Mouse (Mus musculus) embryo, embryonic 10 days (tissue): ENCODE results near the gene Rasl11b.
A peak's percentile ranks its signal among the peaks of the same experiment; 100 is the strongest.

Experiments
- DNase-seq: peaks from one replicate; pipeline ENCODE4 v3.0.0-alpha.2; 2015; ENCODE audit warnings: low spot score

Gene Rasl11b

GRCm38 (mm10) chr5:74188886-74189285, 6.2 kb upstream of the Rasl11b start:
- DNase-seq = no peak

DNA sequence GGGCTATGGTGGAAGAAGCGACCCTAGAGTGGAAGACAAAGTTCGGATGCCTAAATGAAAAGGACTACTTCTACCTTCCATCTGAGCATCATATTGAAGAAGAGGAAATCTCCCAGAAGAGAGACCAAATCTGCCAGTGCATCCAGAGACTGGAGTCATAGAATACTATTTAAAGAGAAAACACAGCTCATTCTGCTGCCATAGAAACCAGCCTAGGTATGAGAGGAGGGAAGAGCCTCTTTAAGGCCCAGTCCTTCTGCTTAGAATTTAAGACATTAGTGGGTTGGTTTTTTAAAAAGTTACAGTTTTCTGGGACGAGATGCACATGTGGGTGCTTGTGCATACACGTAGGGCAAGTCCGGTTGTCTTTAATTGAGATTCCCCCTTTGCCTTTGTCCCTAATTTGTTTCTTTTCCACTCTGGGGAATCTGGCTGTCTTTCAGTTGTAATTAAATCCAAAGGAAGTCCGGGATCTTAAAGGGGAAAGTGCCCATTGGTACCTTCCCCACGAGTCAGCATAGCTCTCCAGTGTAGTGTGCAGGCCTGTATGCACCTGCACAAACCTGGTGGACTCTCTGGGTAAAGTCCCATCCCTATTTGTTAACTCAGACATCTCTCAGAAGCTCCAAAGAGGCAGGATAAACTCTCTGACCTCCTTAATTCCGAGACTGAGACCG, 5.5 kb upstream of the Rasl11b start:
- no peak for DNase-seq

GRCm38 (mm10) chr5:74190161-74190491, 5.0 kb upstream of the Rasl11b start:
- no peak for DNase-seq

- DNase-seq = no peak
These were observed 4.2 kb upstream of the Rasl11b start for GRCm38 (mm10) chr5:74190911-74191310.

DNA sequence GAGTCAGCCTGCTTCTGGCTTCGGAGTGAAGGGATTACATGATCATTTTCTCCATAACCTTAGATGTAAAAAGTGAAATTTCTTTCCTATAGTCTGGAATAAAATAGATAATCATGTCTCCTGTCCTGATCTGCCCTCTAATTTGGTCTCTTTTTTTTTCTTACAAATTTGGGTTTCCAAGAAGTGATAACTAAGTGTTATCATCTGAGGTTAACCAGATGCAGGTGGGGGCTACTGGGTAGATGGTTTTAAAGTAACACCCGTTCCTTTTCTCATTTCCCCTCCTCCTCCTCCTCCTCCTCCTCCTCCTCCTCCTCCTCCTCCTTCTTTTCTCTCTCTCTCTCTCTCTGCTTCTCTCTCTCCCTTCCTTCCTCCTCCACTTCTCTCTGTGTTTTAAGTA, 2.1 kb upstream of the Rasl11b start:
- no peak for DNase-seq

GRCm38 (mm10) chr5:74193626-74194025, 1.5 kb upstream of the Rasl11b start:
- peak; percentile 32 for DNase-seq

DNA sequence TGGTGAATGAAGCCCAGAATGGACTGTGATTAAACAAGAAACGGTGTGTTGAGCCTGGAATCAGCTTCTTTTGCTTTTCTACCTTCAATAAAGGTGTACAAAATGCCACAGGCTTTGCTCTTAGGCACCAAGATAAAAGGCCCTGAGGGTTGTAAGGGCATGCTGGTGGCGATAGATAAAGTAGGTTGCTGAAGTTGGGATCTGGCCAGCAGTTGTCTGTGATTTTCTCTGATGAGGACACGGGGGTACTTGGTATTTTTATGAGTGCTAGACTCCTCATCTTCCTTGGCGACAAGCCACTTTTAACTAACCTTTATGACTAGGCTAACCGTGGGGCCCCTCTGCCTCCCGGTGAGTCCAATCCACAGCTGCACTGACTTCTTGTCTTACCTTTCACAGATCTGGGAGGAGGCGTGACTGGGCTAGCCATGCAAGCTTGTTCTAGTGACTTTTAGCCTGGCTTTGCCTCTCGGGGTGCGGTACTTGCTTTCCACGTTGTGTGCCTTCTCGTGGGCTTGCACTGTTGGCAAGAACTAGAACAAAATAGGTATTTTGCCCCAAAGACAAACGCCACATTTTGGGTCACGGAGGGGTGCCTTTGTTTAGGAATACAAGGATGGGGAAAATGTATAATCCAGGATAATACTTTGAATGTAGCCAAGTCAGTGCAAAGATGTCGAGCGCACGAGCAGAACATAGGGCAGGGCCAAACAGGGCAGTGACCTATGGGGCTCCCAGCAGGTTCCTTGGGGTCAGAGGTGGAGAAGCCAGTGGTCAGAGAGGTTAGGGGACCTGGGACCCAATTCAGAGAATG, 852 bp upstream of the Rasl11b start:
- peak; percentile 39 for DNase-seq

DNA sequence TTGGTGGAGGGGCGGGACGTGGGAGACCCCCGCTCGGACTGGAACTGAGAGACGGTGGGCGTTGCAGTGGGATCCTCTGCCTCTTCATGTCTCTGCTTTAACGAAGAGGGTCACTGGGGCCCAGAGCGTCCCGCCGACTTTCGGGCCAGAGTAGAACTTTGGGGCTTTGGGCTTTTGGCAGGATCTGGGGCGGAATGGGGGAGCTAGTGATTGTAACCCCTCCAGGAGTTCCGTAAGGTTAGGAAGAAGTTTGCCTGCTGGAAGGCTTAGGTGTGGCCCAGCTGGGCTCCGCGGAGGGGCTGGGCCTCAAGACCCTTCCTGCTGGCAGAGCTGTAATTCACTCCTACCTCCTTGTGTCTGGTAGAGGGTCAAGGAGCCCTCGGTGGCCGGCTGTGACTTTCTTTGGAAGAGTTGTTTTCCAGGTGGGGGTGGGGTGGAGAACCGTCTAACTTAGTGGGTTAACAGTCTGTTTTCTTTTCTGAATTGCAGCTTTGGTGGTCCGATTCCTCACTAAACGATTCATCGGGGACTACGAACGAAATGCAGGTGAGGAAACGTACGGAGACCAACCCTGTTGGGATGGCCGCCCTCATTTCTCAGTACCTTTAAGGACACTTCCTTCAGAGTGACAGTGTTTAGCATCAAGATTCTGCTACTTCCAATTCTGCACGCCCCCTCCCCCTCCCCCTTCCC, 674 bp downstream of the Rasl11b start:
- DNase-seq = peak; percentile 57

DNA sequence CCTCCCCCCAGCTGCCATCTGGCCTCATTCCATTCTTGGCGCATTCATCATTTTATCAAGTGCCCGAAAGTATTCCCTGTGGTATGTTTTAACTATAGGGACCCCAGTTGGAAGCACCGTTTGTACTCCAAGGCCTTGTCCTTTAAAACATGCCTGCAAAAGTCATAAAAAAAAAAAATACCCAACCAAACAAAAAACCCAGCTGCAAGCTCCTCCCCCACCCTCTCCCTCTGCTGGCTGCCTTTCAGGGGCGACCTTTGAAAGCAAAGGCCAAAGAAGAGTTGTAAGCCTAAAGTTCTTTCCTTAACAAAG, 1.2 kb downstream of the Rasl11b start:
- no peak for DNase-seq

- DNase-seq = no peak
These were observed 2.6 kb downstream of the Rasl11b start for GRCm38 (mm10) chr5:74197541-74198330.

DNA sequence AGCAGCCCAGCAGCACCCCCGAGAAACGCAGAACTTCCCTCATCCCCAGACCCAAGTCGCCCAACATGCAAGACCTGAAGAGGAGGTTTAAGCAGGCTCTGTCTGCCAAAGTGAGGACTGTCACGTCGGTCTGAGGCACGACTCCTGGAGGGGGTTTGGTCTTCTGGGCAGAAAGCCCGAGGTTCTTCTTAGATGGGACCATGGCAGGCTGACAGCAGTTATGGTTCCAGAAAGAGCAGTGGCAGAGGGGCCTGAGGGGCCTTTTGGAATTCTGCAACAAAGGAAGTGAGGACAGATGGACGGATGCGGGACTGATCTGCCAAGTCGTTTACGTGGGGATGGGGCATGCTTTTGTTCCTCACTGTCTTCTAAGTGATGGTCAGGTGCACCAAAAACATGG, 3.4 kb downstream of the Rasl11b start:
- no peak for DNase-seq

- no peak for DNase-seq
These were observed 4.7 kb downstream of the Rasl11b start for GRCm38 (mm10) chr5:74199793-74200192.

DNA sequence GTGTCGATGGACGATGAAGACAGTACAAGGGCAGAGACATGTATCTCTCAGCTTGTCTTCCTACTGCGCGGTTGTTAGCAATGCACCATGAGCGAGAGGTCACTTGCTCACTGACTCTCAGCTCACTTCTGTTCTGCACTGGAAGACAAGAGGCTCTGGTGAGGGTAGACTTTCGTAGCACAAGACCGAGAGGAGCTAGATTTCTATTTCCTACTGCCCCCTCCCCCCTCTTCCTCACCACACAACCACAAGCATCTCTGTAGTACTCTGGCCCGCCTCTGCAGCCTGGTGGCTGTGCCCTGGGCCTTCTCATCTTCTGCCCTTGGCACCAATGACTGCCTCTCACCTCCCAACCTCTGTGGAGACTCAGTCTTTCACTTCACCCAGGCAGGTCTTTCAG, 5.4 kb downstream of the Rasl11b start:
- DNase-seq = no peak

DNA sequence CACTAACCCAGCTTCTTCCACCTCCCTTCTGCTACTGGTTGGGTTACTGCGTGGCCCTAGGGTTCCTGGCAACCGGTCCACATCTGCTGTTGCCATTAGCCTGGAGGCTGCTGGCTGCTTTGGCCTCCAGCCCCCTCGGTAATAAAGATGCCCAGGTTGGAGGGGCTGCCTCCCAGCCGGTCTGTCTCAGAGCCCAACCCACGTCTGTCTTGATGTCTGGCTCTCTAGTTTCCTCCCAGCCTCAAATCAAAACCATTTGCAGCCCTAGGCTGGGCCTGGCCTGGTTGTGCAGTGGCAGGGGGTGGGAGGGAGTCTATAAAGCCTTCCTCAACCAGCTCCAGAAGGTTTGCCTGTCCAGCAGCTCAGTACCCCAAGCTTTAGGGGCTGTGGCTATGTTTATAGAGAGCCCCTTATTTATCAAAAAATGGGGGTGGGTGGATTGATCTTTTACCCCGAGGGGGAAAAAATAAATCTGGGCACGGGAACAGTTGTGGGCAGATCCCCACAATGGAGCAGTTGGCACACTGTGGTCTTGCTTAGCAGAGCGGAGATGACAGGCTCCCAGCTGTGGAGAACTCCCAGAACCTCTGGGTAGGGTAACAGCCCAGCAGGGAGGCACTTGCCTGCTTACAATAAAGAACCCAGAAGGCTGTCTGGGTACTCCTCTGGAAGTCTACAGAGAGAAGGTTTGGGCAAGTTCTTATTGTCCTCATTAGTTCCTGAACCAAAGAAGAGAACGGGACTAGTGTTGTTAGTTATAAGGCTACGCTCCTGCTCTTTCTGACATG, 6.7 kb downstream of the Rasl11b start:
- peak; percentile 62 for DNase-seq

- no peak for DNase-seq
These were observed 7.4 kb downstream of the Rasl11b start for GRCm38 (mm10) chr5:74202515-74202914.

DNA sequence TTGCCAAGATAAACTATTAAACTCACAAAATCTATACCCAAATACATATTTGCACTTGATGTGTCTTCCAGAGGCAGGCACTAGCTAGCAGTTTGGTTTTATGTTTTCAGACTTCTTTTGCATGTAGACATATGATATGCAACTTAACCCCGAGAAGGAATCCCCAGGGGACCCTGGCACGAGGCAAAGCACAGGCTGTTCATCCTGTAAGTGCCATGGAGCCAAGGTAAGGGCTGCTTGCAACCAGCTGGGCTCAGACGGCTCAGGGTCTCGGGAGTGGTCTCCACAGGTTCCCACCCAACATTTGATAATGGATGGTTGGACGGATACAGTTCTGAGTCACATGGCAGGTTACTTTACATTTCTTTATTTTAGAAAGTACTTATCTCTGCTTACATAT, 9.4 kb downstream of the Rasl11b start:
- DNase-seq = no peak

DNA sequence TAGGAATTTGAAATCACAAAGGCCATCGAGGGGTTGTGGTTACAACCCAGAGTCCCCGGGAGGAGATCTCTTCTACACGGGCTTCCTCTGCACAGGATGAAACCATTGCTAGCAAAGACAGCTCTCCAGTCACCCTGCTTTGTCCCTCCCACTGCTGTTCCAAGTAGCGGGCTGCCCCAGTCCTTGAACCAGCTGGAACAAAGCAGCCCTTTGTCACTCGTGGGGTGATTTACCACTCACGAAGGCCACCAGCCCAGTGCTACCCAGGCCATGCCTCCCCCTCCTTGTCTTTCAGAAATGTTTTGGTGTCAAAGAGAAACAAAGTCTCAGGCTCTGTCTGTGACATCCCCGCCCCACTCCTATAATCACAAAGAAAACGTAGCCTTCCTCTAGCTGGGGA, 10.4 kb downstream of the Rasl11b start:
- peak; percentile 61 for DNase-seq

DNA sequence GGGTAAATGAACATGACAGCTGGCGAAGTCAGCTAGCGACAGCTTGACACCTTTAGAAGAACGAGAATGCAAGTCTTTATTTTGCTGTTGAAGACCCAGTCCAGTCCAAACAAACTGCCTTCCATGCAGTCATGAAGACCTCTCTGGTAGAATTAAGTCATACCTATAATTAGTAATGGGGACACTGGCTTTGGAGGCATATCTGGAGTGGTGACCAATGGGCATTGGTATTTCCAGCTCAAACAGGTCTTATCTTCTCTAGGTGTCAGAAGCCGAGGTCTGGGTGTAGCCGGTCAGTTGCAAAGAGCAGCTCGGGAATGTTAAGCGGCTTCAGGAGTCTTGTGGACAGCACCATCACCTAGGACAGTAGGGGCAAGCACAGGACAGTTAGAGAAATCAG, 11.0 kb downstream of the Rasl11b start:
- DNase-seq = no peak

DNA sequence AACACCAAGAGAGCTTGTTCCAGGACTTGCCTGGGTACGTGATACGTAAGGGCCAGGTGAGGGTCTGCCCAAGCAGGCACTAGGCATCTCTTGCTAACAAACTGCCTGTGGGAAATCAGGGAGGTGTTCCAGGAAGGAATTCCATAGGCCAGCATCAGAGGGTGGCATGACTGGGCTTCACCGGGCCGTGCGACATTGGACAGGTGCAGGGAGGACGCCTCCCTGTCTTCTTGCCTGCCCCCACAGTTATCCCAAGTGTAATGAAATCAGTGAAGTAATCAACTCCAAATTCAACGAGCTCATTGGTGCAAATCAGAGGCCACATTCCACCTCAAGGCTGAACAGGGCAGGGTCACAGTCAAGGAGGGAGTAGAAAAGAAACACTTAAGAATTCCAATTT, 11.6 kb downstream of the Rasl11b start:
- no peak for DNase-seq

DNA sequence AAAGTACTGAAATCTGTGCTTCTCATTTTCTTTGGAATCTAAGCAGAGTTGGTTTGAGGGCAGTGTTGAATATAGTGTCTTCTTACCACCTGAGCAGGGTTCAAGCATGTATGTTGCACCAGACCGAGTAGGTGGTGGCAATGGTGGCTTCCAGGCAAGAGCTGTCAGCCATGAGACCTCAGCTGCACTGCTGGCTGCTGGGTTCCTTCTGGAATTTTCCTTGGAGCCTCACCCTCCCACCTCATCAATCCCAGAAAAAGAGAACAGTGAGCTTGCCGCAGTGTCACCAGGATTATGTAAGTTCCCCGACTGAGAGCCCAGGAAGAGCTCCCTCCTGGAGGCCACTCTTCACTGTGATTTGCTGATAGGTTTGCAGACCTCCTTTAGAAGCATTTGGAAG, 12.1 kb downstream of the Rasl11b start:
- no peak for DNase-seq

DNA sequence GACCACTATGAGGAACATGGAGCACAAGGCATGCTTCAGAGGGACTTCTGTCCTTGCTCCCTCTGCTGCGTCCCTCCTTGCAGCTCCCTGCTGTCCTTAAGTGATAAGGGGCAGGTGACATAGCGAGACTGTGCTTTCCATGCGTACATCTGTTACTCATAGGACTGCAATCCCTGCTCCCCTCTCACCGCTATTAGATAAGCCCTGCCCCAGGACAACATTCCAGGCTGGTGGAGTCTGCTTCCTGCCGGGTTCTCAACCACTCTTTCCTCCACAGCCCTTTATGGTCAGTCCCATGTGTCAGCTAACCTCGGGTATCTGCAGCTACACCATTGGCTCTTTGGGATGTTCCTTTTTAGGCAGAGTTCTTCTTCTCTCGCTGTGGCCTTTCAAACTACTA, 13.4 kb downstream of the Rasl11b start:
- DNase-seq = peak; percentile 32

DNA sequence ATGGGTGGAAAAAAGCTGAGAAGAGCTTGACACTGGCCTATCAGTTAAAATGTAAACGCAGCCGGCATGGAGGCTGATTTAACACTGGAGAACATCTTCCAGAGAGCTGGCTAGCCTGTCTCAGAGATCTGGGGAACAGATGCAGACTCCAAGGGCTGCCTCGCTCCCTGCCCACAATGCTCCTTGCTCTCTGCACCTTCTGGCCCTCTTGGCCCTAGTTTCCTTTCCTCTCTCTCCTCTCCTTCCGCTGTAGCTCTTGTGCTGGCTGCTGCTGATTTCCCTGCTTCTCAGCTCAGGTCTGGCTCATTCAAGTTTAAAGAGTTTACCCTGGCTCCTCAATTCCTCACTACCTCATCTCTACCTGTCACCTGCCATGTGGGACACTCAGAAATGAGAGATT, 14.6 kb downstream of the Rasl11b start:
- DNase-seq = no peak
